Mouse (Mus musculus): ENCODE data around the gene Fam131b. TPM values are rescaled to one million over a fixed set of nuclear protein-coding genes. Genes with fewer than 3 reads are reported as not detected.
A peak's percentile ranks its signal among the peaks of the same experiment; 100 is the strongest.

Gene Fam131b
- polyA plus RNA-seq, 1 experiment: 0.24 TPM

GRCm38 (mm10) chr6:42323371-42324066, 924 bp downstream of the Fam131b start:
- H3K4me3 ChIP-seq (ENCODE audit: control insufficient read depth, insufficient read depth, low read length): peak overlapping the region; percentile 74
- peaks cover 15% of the 10 kb centered on the region for H3K27me3 ChIP-seq (ENCODE audit: control insufficient read depth, insufficient read depth, low read length)
- H3K27ac ChIP-seq (ENCODE audit: control insufficient read depth, insufficient read depth, low read length): no peak overlapping the region
- H3K4me1 ChIP-seq (replicated peaks; ENCODE audit: control insufficient read depth, insufficient read depth, low read length): peaks cover 12% of the 10 kb centered on the region
- WGBS: 13% methylated on average over 28 of the region's 28 CpGs
- no peak for DNase-seq
- no peak for TF ChIP-seq CTCF (IDR thresholded peaks at IDR 0.05; ENCODE audit: borderline replicate concordance, control insufficient read depth, extremely low read depth, insufficient read depth, low read length, poor library complexity)
- TF ChIP-seq POLR2A (IDR thresholded peaks at IDR 0.05; ENCODE audit: control insufficient read depth, extremely low read depth, insufficient read depth, low read length, poor library complexity): no peak
- no peaks in the 10 kb centered on the region for H3K36me3 ChIP-seq (ENCODE audit: control insufficient read depth, insufficient read depth, low read length)

- peaks cover 5% of the 10 kb centered on the region for H3K27me3 ChIP-seq (ENCODE audit: control insufficient read depth, insufficient read depth, low read length)
- TF ChIP-seq CTCF (IDR thresholded peaks at IDR 0.05; ENCODE audit: borderline replicate concordance, control insufficient read depth, extremely low read depth, insufficient read depth, low read length, poor library complexity): no peak
- TF ChIP-seq POLR2A (IDR thresholded peaks at IDR 0.05; ENCODE audit: control insufficient read depth, extremely low read depth, insufficient read depth, low read length, poor library complexity): no peak
- H3K4me1 ChIP-seq (replicated peaks; ENCODE audit: control insufficient read depth, insufficient read depth, low read length): peaks cover 2% of the 10 kb centered on the region; the same call in 1 of the 2 replicates
- no peaks in the 10 kb centered on the region for H3K36me3 ChIP-seq (ENCODE audit: control insufficient read depth, insufficient read depth, low read length)
- 86% methylated on average over 4 of the region's 4 CpGs for WGBS
- no peak for DNase-seq
- H3K27ac ChIP-seq (ENCODE audit: control insufficient read depth, insufficient read depth, low read length): no peak overlapping the region
- no peak overlapping the region for H3K4me3 ChIP-seq (ENCODE audit: control insufficient read depth, insufficient read depth, low read length)
Observed at GRCm38 (mm10) chr6:42318293-42318692, 6.2 kb downstream of the Fam131b start.

GRCm38 (mm10) chr6:42310427-42311053, 13.9 kb downstream of the Fam131b start:
- no peaks in the 10 kb centered on the region for H3K36me3 ChIP-seq (ENCODE audit: control insufficient read depth, insufficient read depth, low read length)
- DNase-seq: no peak
- H3K27ac ChIP-seq (ENCODE audit: control insufficient read depth, insufficient read depth, low read length): no peak overlapping the region
- H3K27me3 ChIP-seq (ENCODE audit: control insufficient read depth, insufficient read depth, low read length): no peaks in the 10 kb centered on the region
- TF ChIP-seq CTCF (IDR thresholded peaks at IDR 0.05; ENCODE audit: borderline replicate concordance, control insufficient read depth, extremely low read depth, insufficient read depth, low read length, poor library complexity): no peak
- TF ChIP-seq POLR2A (IDR thresholded peaks at IDR 0.05; ENCODE audit: control insufficient read depth, extremely low read depth, insufficient read depth, low read length, poor library complexity): no peak
- H3K4me3 ChIP-seq (ENCODE audit: control insufficient read depth, insufficient read depth, low read length): no peak overlapping the region
- WGBS: 44% methylated on average over 2 of the region's 2 CpGs
- no peaks in the 10 kb centered on the region for H3K4me1 ChIP-seq (replicated peaks; ENCODE audit: control insufficient read depth, insufficient read depth, low read length)

- peak; percentile 8 for DNase-seq
- H3K4me1 ChIP-seq (replicated peaks; ENCODE audit: control insufficient read depth, insufficient read depth, low read length): no peaks in the 10 kb centered on the region
- no peaks in the 10 kb centered on the region for H3K27me3 ChIP-seq (ENCODE audit: control insufficient read depth, insufficient read depth, low read length)
- no peak overlapping the region for H3K27ac ChIP-seq (ENCODE audit: control insufficient read depth, insufficient read depth, low read length)
- no peak for TF ChIP-seq POLR2A (IDR thresholded peaks at IDR 0.05; ENCODE audit: control insufficient read depth, extremely low read depth, insufficient read depth, low read length, poor library complexity)
- no peak for TF ChIP-seq CTCF (IDR thresholded peaks at IDR 0.05; ENCODE audit: borderline replicate concordance, control insufficient read depth, extremely low read depth, insufficient read depth, low read length, poor library complexity)
- 70% methylated on average over 8 of the region's 8 CpGs for WGBS
- H3K36me3 ChIP-seq (ENCODE audit: control insufficient read depth, insufficient read depth, low read length): no peaks in the 10 kb centered on the region
- no peak overlapping the region for H3K4me3 ChIP-seq (ENCODE audit: control insufficient read depth, insufficient read depth, low read length)
Observed at GRCm38 (mm10) chr6:42309816-42310378, 14.5 kb downstream of the Fam131b start.

- no peak for DNase-seq
- Histone ChIP-seq H3K4me1 (replicated peaks; ENCODE audit: control insufficient read depth, insufficient read depth, low read length) (no peaks in the 10 kb centered on the region), H3K36me3 (ENCODE audit: control insufficient read depth, insufficient read depth, low read length) (no peaks in the 10 kb centered on the region), H3K4me3 (ENCODE audit: control insufficient read depth, insufficient read depth, low read length) (no peak overlapping the region), H3K27me3 (ENCODE audit: control insufficient read depth, insufficient read depth, low read length) (no peaks in the 10 kb centered on the region), H3K27ac (ENCODE audit: control insufficient read depth, insufficient read depth, low read length) (no peak overlapping the region)
- TF ChIP-seq CTCF (IDR thresholded peaks at IDR 0.05; ENCODE audit: borderline replicate concordance, control insufficient read depth, extremely low read depth, insufficient read depth, low read length, poor library complexity) (no peak), POLR2A (IDR thresholded peaks at IDR 0.05; ENCODE audit: control insufficient read depth, extremely low read depth, insufficient read depth, low read length, poor library complexity) (no peak)
- 44% methylated on average over 5 of the region's 5 CpGs for WGBS
Observed at GRCm38 (mm10) chr6:42299362-42299761, 25.1 kb downstream of the Fam131b start.

- 84% methylated on average over 3 of the region's 3 CpGs for WGBS
- DNase-seq: no peak
- Histone ChIP-seq H3K4me1 (replicated peaks; ENCODE audit: control insufficient read depth, insufficient read depth, low read length) (no peaks in the 10 kb centered on the region), H3K36me3 (ENCODE audit: control insufficient read depth, insufficient read depth, low read length) (no peaks in the 10 kb centered on the region), H3K27me3 (ENCODE audit: control insufficient read depth, insufficient read depth, low read length) (no peaks in the 10 kb centered on the region), H3K27ac (ENCODE audit: control insufficient read depth, insufficient read depth, low read length) (no peak overlapping the region), H3K4me3 (ENCODE audit: control insufficient read depth, insufficient read depth, low read length) (no peak overlapping the region)
- TF ChIP-seq POLR2A (IDR thresholded peaks at IDR 0.05; ENCODE audit: control insufficient read depth, extremely low read depth, insufficient read depth, low read length, poor library complexity): no peak
- no peak for TF ChIP-seq CTCF (IDR thresholded peaks at IDR 0.05; ENCODE audit: borderline replicate concordance, control insufficient read depth, extremely low read depth, insufficient read depth, low read length, poor library complexity)
Observed at GRCm38 (mm10) chr6:42295549-42296094, 28.8 kb downstream of the Fam131b start.
